Mouse (Mus musculus) CD4-positive, CD25-positive, alpha-beta regulatory T cell, adult 4 months (primary cell): ENCODE data around the gene Cadm1. TPM values are rescaled to one million over a fixed set of nuclear protein-coding genes. Genes with fewer than 3 reads are reported as not detected.

Experiments used
- ATAC-seq: one replicate; pipeline ENCODE4 v1.8.0; 2017
- polyA plus RNA-seq, 2 experiments: library from polyadenylated mRNA; unstranded; fragments of 100-300 nt; shearing (Covaris generic); gene quantifications; one replicate each; pipeline ENCODE4 v1.2.1; 2017

Gene Cadm1
- polyA plus RNA-seq, 2 experiments from 2014 or later, result 0.34 to 0.50 TPM

GRCm38 (mm10) chr9:47609443-47609842 lies 79.5 kb downstream of the Cadm1 start:
- ATAC-seq, result no peak

GRCm38 (mm10) chr9:47610316-47610715 lies 80.3 kb downstream of the Cadm1 start:
- no peak for ATAC-seq

GRCm38 (mm10) chr9:47612894-47613412 lies 83.0 kb downstream of the Cadm1 start:
- no peak for ATAC-seq

GRCm38 (mm10) chr9:47615049-47615448 lies 85.1 kb downstream of the Cadm1 start:
- no peak for ATAC-seq

GRCm38 (mm10) chr9:47616391-47616790 lies 86.4 kb downstream of the Cadm1 start:
- ATAC-seq, result no peak

GRCm38 (mm10) chr9:47619501-47620029 lies 89.6 kb downstream of the Cadm1 start:
- no peak for ATAC-seq

GRCm38 (mm10) chr9:47623447-47624445 lies 93.8 kb downstream of the Cadm1 start:
- no peak for ATAC-seq

GRCm38 (mm10) chr9:47624565-47625520 lies 94.9 kb downstream of the Cadm1 start:
- no peak for ATAC-seq

- ATAC-seq, result no peak
Observed at GRCm38 (mm10) chr9:47625621-47626210, 95.7 kb downstream of the Cadm1 start.

GRCm38 (mm10) chr9:47627966-47628365 lies 98.0 kb downstream of the Cadm1 start:
- no peak for ATAC-seq

- ATAC-seq, result no peak
Observed at GRCm38 (mm10) chr9:47628550-47628949, 98.6 kb downstream of the Cadm1 start.

- no peak for ATAC-seq
Observed at GRCm38 (mm10) chr9:47634695-47635094, 104.7 kb downstream of the Cadm1 start.

- ATAC-seq, result no peak
Observed at GRCm38 (mm10) chr9:47642663-47643062, 112.7 kb downstream of the Cadm1 start.

- ATAC-seq, result no peak
Observed at GRCm38 (mm10) chr9:47645056-47645455, 115.1 kb downstream of the Cadm1 start.

GRCm38 (mm10) chr9:47651431-47651830 lies 121.5 kb downstream of the Cadm1 start:
- no peak for ATAC-seq

GRCm38 (mm10) chr9:47652203-47652602 lies 122.2 kb downstream of the Cadm1 start:
- no peak for ATAC-seq

GRCm38 (mm10) chr9:47652936-47653335 lies 123.0 kb downstream of the Cadm1 start:
- ATAC-seq, result no peak

GRCm38 (mm10) chr9:47659366-47660090 lies 129.6 kb downstream of the Cadm1 start:
- no peak for ATAC-seq

- ATAC-seq, result no peak
Observed at GRCm38 (mm10) chr9:47661611-47662010, 131.6 kb downstream of the Cadm1 start.

GRCm38 (mm10) chr9:47669206-47669605 lies 139.2 kb downstream of the Cadm1 start:
- no peak for ATAC-seq

- no peak for ATAC-seq
Observed at GRCm38 (mm10) chr9:47671617-47672016, 141.6 kb downstream of the Cadm1 start.
